Mouse (Mus musculus) liver, adult 2 months (tissue): Measurements from ENCODE around the gene Prkca. TPM values are rescaled to one million over a fixed set of nuclear protein-coding genes. Genes with fewer than 3 reads are reported as not detected.

Source experiments
- DNase-seq: peaks from one replicate; pipeline ENCODE4 v3.0.0-alpha.2; 2011; ENCODE audit warnings: low read depth, low spot score; ENCODE audit errors: extremely low read depth
- H3K27ac ChIP-seq: fragments of 200-500 bp; replicated peaks from 2 replicates; pipeline ENCODE4 v1.5.1; 2012; ENCODE audit warnings: low read depth, mild to moderate bottlenecking, control low read depth, inconsistent platforms, low read length; ENCODE audit not compliant: insufficient read depth
- H3K27me3 ChIP-seq: fragments of 200-500 bp; 2 replicates; pipeline ENCODE4 v1.6.1; 2012; ENCODE audit warnings: mild to moderate bottlenecking, moderate library complexity, low read length, inconsistent platforms; ENCODE audit not compliant: control insufficient read depth, insufficient read depth
- H3K36me3 ChIP-seq: fragments of 200-500 bp; 2 replicates; pipeline ENCODE4 v1.6.1; 2012; ENCODE audit warnings: low read length, inconsistent platforms; ENCODE audit not compliant: control insufficient read depth, insufficient read depth
- H3K4me1 ChIP-seq: fragments of 200-500 bp; 2 replicates; pipeline ENCODE4 v1.6.1; 2011; ENCODE audit warnings: low read length; ENCODE audit not compliant: control insufficient read depth, insufficient read depth
- H3K4me3 ChIP-seq: fragments of 200-500 bp; 2 replicates; pipeline ENCODE4 v1.5.1; 2011; ENCODE audit warnings: low read depth, mild to moderate bottlenecking, control low read depth, low read length, moderate library complexity; ENCODE audit not compliant: insufficient read depth
- H3K79me2 ChIP-seq: fragments of 200-500 bp; 2 replicates; pipeline ENCODE4 v1.6.1; 2012; ENCODE audit warnings: inconsistent platforms, mild to moderate bottlenecking, low read length, moderate library complexity; ENCODE audit not compliant: control insufficient read depth, insufficient read depth
- H3K9ac ChIP-seq: fragments of 200-500 bp; 2 replicates; pipeline ENCODE4 v1.6.1; 2012; ENCODE audit warnings: low read depth, mild to moderate bottlenecking, control low read depth, inconsistent platforms, low read length
- CTCF ChIP-seq: fragments of 200-500 bp; IDR thresholded peaks from 2 replicates; pipeline ENCODE4 v1.5.1; 2011; ENCODE audit warnings: low read depth, low read length, control low read depth
- POLR2A ChIP-seq: fragments of 200-500 bp; IDR thresholded peaks from 2 replicates; pipeline ENCODE4 v1.6.1; 2011; ENCODE audit warnings: low read length, control low read depth; ENCODE audit not compliant: insufficient read depth; ENCODE audit errors: extremely low read depth
- WGBS: fragments of 180-500 bp; shearing (Covaris S2); methylation state at CpG from one replicate; pipeline ENCODE4 v1.1.7; 2018; 5-methylcytosine and 5-hydroxymethylcytosine counted together
- polyA plus RNA-seq: library from polyadenylated mRNA; depleted of rRNA; stranded (reverse); fragments of >200 nt; gene quantifications from 2 replicates; pipeline ENCODE4 v1.2.3, GENCODE M21; 2012
- total RNA-seq: library from RNA; depleted of rRNA; stranded (reverse); fragments of >200 nt; gene quantifications from 2 replicates; pipeline ENCODE4 v1.2.3, GENCODE M21; 2014

Prkca gene
- total and polyA plus RNA-seq, 2 experiments: 2.8 to 4.3 TPM

GRCm38 (mm10) chr11:108277096-108277495 is 66.6 kb downstream of the Prkca start:
- TF ChIP-seq CTCF (no peak), POLR2A (no peak)
- 84% methylated on average over 8 of the region's 8 CpGs for WGBS
- no peaks in the 10 kb centered on the region for H3K4me1 ChIP-seq

DNA sequence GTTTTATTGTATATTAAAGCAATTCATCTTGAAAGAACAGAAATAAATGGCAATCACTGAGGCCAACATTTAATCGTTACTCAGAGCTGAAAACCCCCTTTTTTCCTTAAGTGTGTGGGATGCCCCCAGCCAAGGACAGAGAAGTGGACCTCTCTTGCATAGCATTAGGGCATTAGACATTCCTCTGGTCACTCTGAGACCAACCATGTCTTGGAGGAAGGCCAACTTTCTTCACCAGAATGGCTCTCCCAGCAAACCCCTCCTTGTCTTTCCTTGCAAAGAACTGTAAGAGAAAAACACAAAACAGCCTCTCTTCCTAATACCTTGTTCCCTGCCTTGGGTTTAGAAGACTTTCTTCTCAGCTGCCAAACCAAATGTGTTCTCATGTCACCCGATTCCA is 67.6 kb downstream of the Prkca start:
- no peak overlapping the region for H3K9ac ChIP-seq
- no peaks in the 10 kb centered on the region for H3K36me3 ChIP-seq
- TF ChIP-seq POLR2A (no peak), CTCF (no peak)
- H3K4me1 ChIP-seq: no peaks in the 10 kb centered on the region
- no peak for DNase-seq
- H3K27me3 ChIP-seq: no peaks in the 10 kb centered on the region
- no peak overlapping the region for H3K27ac ChIP-seq
- WGBS: 93% methylated on average over 2 of the region's 2 CpGs
- H3K4me3 ChIP-seq: no peak overlapping the region
- 0 out of 2 replicates have a peak, but pooled peaks cover 7% of the 10 kb centered on the region for H3K79me2 ChIP-seq

More at GRCm38 (mm10) chr11:108277096-108277495, 66.6 kb downstream of the Prkca start:
- Histone ChIP-seq H3K79me2 (0 out of 2 replicates have a peak, but pooled peaks cover 7% of the 10 kb centered on the region), H3K4me3 (no peak overlapping the region), H3K9ac (no peak overlapping the region), H3K36me3 (no peaks in the 10 kb centered on the region), H3K27ac (no peak overlapping the region), H3K27me3 (no peaks in the 10 kb centered on the region)
- no peak for DNase-seq

DNA sequence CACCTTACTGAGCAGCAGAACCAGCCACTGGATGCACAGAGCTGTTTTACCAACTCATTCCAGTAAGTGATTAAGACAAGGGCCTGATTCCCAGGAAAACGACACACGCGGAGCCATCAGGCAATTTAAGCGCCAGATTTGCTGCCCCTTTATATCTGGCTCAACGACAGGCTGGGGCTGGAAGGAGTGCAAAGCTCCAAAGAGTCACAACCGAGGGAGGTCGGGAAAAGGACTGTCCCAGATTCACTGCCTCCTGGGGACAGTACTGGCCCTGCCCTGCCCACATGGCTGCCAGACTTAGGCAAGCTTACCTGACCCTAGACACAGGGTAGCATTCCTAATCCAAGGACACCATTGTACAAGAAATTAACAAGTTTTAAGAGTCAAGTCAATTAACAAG is 69.7 kb downstream of the Prkca start:
- DNase-seq: no peak
- Histone ChIP-seq H3K27ac (no peak overlapping the region), H3K27me3 (no peaks in the 10 kb centered on the region), H3K36me3 (no peaks in the 10 kb centered on the region), H3K9ac (no peak overlapping the region), H3K79me2 (0 out of 2 replicates have a peak, but pooled peaks cover 7% of the 10 kb centered on the region), H3K4me3 (no peak overlapping the region), H3K4me1 (no peaks in the 10 kb centered on the region; the same call in 1 of the 2 replicates)
- TF ChIP-seq CTCF (no peak), POLR2A (no peak)
- WGBS: 73% methylated on average over 7 of the region's 7 CpGs

DNA sequence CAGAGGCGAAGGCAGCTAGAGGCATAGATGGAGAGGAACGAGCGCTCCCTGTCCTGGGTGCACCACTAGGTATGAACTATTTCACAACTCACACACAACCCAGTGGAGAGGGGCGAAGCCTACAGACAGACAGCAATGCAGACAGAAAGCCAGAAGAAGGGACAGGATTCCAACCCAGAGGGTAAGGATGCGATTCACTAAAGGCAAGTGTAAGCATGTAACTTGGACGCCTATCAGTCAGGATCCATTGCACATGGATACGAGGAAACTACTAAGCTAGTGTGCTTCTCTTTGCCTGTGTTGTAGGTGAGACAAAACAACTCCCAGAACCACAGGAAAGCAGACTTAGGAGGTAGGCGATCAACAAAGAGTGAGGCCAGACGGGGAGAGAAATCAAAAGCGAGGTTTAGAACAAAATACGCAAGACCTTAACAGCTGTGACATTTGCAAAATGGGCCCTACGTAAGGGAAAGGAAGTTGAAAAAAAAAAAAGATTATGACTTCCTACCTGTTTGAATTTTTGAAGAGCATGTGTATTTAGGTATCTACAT is 70.2 kb downstream of the Prkca start:
- H3K9ac ChIP-seq: no peak overlapping the region
- no peaks in the 10 kb centered on the region for H3K36me3 ChIP-seq
- H3K4me1 ChIP-seq: no peaks in the 10 kb centered on the region; the same call in 1 of the 2 replicates
- H3K27me3 ChIP-seq: no peaks in the 10 kb centered on the region
- 0 out of 2 replicates have a peak, but pooled peaks cover 8% of the 10 kb centered on the region for H3K79me2 ChIP-seq
- no peak for TF ChIP-seq POLR2A
- no peak for TF ChIP-seq CTCF
- no peak overlapping the region for H3K27ac ChIP-seq
- 93% methylated on average over 12 of the region's 12 CpGs for WGBS
- no peak overlapping the region for H3K4me3 ChIP-seq
- no peak for DNase-seq

- H3K4me1 ChIP-seq: no peaks in the 10 kb centered on the region; the same call in 1 of the 2 replicates
- TF ChIP-seq POLR2A: no peak
- TF ChIP-seq CTCF: no peak
- no peak overlapping the region for H3K27ac ChIP-seq
- H3K79me2 ChIP-seq: 0 out of 2 replicates have a peak, but pooled peaks cover 11% of the 10 kb centered on the region
- H3K27me3 ChIP-seq: no peaks in the 10 kb centered on the region
- H3K9ac ChIP-seq: no peak overlapping the region
- no peak overlapping the region for H3K4me3 ChIP-seq
- no peaks in the 10 kb centered on the region for H3K36me3 ChIP-seq
- no peak for DNase-seq
- WGBS: 84% methylated on average over 16 of the region's 16 CpGs
These were observed 70.9 kb downstream of the Prkca start for GRCm38 (mm10) chr11:108272601-108273414.
